Mouse (Mus musculus): Measurements from ENCODE around the gene Ube2c.

DNA sequence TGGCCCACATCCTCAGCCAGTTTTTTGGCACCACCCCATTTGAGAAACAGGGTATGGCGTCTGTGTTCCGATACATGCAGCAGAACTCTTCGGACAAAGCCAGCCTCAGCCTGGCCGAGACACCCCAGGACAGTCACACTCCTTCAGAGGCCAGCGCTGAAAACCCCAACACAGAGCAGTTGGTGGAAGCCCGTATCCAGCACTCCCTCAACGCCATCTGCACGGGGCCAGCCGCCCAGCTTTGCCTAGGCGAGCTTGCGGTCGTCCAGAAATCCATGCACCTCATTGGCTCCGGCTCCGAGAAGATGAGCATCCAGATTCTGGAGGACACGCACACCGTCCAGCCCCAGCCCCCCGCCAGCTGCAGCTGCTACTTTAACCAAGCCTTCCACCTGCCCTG lies 55.8 kb downstream of the Ube2c start:
- no peak for TF ChIP-seq POLR2A (IDR thresholded peaks at IDR 0.05; ENCODE audit: insufficient read depth, low read depth, low read length)
- TF ChIP-seq EP300 (IDR thresholded peaks at IDR 0.05; ENCODE audit: insufficient read depth, low read depth, low read length): no peak
- no peak for TF ChIP-seq CTCF (IDR thresholded peaks at IDR 0.05)

All from heart, adult 2 months (tissue).